Mouse (Mus musculus): Measurements from ENCODE around the gene Gal3st4. TPM values are rescaled to one million over a fixed set of nuclear protein-coding genes. Genes with fewer than 3 reads are reported as not detected.
A peak's percentile ranks its signal among the peaks of the same experiment; 100 is the strongest.

The Gal3st4 gene
- polyA plus RNA-seq, 1 experiment: 4.2 TPM

GRCm38 (mm10) chr5:138279585-138280424, 7.2 kb upstream of the Gal3st4 start, which contains the start of the genes Gm43720, Gpc2 and Stag3:
TSS of gene Gm43720 (minus strand) at chr5:138279958.
TSS of gene Gpc2 (minus strand) at chr5:138280005.
TSS of gene Stag3 (plus strand) at chr5:138280240.
- Histone ChIP-seq H3K4me3 (ENCODE audit: insufficient read depth, low read length) (peak within 1 kb of the TSS; percentile 16), H3K4me1 (ENCODE audit: control insufficient read depth, insufficient read depth, low read length) (no peaks in the 10 kb centered on the region), H3K27ac (ENCODE audit: insufficient read depth, low read length) (no peak within 1 kb of the TSS)
- TF ChIP-seq CTCF (IDR thresholded peaks at IDR 0.05; ENCODE audit: extremely low read depth, insufficient read depth, low read length): no peak
- no peak for TF ChIP-seq POLR2A (IDR thresholded peaks at IDR 0.05; ENCODE audit: extremely low read depth, insufficient read depth, low read length)

- no peak overlapping the region for H3K4me3 ChIP-seq (ENCODE audit: insufficient read depth, low read length)
- TF ChIP-seq CTCF (IDR thresholded peaks at IDR 0.05; ENCODE audit: extremely low read depth, insufficient read depth, low read length) (no peak), POLR2A (IDR thresholded peaks at IDR 0.05; ENCODE audit: extremely low read depth, insufficient read depth, low read length) (no peak)
- H3K27ac ChIP-seq (ENCODE audit: insufficient read depth, low read length): no peak overlapping the region
- no peaks in the 10 kb centered on the region for H3K4me1 ChIP-seq (ENCODE audit: control insufficient read depth, insufficient read depth, low read length)
Observed at GRCm38 (mm10) chr5:138277994-138278393, 5.4 kb upstream of the Gal3st4 start.

GRCm38 (mm10) chr5:138275216-138276050, 2.8 kb upstream of the Gal3st4 start:
- TF ChIP-seq POLR2A (IDR thresholded peaks at IDR 0.05; ENCODE audit: extremely low read depth, insufficient read depth, low read length): no peak
- TF ChIP-seq CTCF (IDR thresholded peaks at IDR 0.05; ENCODE audit: extremely low read depth, insufficient read depth, low read length): no peak
- no peak overlapping the region for H3K4me3 ChIP-seq (ENCODE audit: insufficient read depth, low read length)
- no peaks in the 10 kb centered on the region for H3K4me1 ChIP-seq (ENCODE audit: control insufficient read depth, insufficient read depth, low read length)
- H3K27ac ChIP-seq (ENCODE audit: insufficient read depth, low read length): no peak overlapping the region

- H3K27ac ChIP-seq (ENCODE audit: insufficient read depth, low read length): no peak overlapping the region
- H3K4me1 ChIP-seq (ENCODE audit: control insufficient read depth, insufficient read depth, low read length): no peaks in the 10 kb centered on the region
- TF ChIP-seq POLR2A (IDR thresholded peaks at IDR 0.05; ENCODE audit: extremely low read depth, insufficient read depth, low read length): no peak
- no peak for TF ChIP-seq CTCF (IDR thresholded peaks at IDR 0.05; ENCODE audit: extremely low read depth, insufficient read depth, low read length)
- no peak overlapping the region for H3K4me3 ChIP-seq (ENCODE audit: insufficient read depth, low read length)
Observed at GRCm38 (mm10) chr5:138274186-138274585, 1.5 kb upstream of the Gal3st4 start.

GRCm38 (mm10) chr5:138271232-138271631, 1.4 kb downstream of the Gal3st4 start:
- no peak overlapping the region for H3K4me3 ChIP-seq (ENCODE audit: insufficient read depth, low read length)
- H3K4me1 ChIP-seq (ENCODE audit: control insufficient read depth, insufficient read depth, low read length): peaks cover 2% of the 10 kb centered on the region; the same call in 1 of the 2 replicates
- H3K27ac ChIP-seq (ENCODE audit: insufficient read depth, low read length): no peak overlapping the region
- TF ChIP-seq CTCF (IDR thresholded peaks at IDR 0.05; ENCODE audit: extremely low read depth, insufficient read depth, low read length) (no peak), POLR2A (IDR thresholded peaks at IDR 0.05; ENCODE audit: extremely low read depth, insufficient read depth, low read length) (no peak)

- H3K27ac ChIP-seq (ENCODE audit: insufficient read depth, low read length): no peak overlapping the region
- peaks cover 2% of the 10 kb centered on the region; the same call in 1 of the 2 replicates for H3K4me1 ChIP-seq (ENCODE audit: control insufficient read depth, insufficient read depth, low read length)
- no peak for TF ChIP-seq CTCF (IDR thresholded peaks at IDR 0.05; ENCODE audit: extremely low read depth, insufficient read depth, low read length)
- no peak for TF ChIP-seq POLR2A (IDR thresholded peaks at IDR 0.05; ENCODE audit: extremely low read depth, insufficient read depth, low read length)
- no peak overlapping the region for H3K4me3 ChIP-seq (ENCODE audit: insufficient read depth, low read length)
Observed at GRCm38 (mm10) chr5:138268980-138269379, 3.7 kb downstream of the Gal3st4 start.

GRCm38 (mm10) chr5:138267114-138267513, 5.5 kb downstream of the Gal3st4 start:
- no peak for TF ChIP-seq POLR2A (IDR thresholded peaks at IDR 0.05; ENCODE audit: extremely low read depth, insufficient read depth, low read length)
- TF ChIP-seq CTCF (IDR thresholded peaks at IDR 0.05; ENCODE audit: extremely low read depth, insufficient read depth, low read length): no peak
- H3K27ac ChIP-seq (ENCODE audit: insufficient read depth, low read length): no peak overlapping the region

GRCm38 (mm10) chr5:138265712-138266111, 6.9 kb downstream of the Gal3st4 start:
- no peak for TF ChIP-seq POLR2A (IDR thresholded peaks at IDR 0.05; ENCODE audit: extremely low read depth, insufficient read depth, low read length)
- TF ChIP-seq CTCF (IDR thresholded peaks at IDR 0.05; ENCODE audit: extremely low read depth, insufficient read depth, low read length): no peak
- Histone ChIP-seq H3K4me3 (ENCODE audit: insufficient read depth, low read length) (no peak overlapping the region), H3K27ac (ENCODE audit: insufficient read depth, low read length) (no peak overlapping the region), H3K4me1 (ENCODE audit: control insufficient read depth, insufficient read depth, low read length) (peaks cover 7% of the 10 kb centered on the region; the same call in 1 of the 2 replicates)

More at GRCm38 (mm10) chr5:138267114-138267513, 5.5 kb downstream of the Gal3st4 start:
- Histone ChIP-seq H3K4me1 (ENCODE audit: control insufficient read depth, insufficient read depth, low read length) (peaks cover 7% of the 10 kb centered on the region; the same call in 1 of the 2 replicates), H3K4me3 (ENCODE audit: insufficient read depth, low read length) (no peak overlapping the region)

GRCm38 (mm10) chr5:138264207-138264578, 8.4 kb downstream of the Gal3st4 start:
- Histone ChIP-seq H3K4me1 (ENCODE audit: control insufficient read depth, insufficient read depth, low read length) (peaks cover 7% of the 10 kb centered on the region; the same call in 1 of the 2 replicates), H3K4me3 (ENCODE audit: insufficient read depth, low read length) (peak overlapping the region; percentile 84), H3K27ac (ENCODE audit: insufficient read depth, low read length) (no peak overlapping the region)
- TF ChIP-seq CTCF (IDR thresholded peaks at IDR 0.05; ENCODE audit: extremely low read depth, insufficient read depth, low read length) (no peak), POLR2A (IDR thresholded peaks at IDR 0.05; ENCODE audit: extremely low read depth, insufficient read depth, low read length) (no peak)
